Mouse (Mus musculus) lung, postnatal 0 days (tissue): ENCODE results near the gene Hnf1b. TPM values are rescaled to one million over a fixed set of nuclear protein-coding genes. Genes with fewer than 3 reads are reported as not detected.

Experiments used
- ATAC-seq: fragments of 200-750 bp; cut with Nextera tagmentation; 2 replicates; pipeline ENCODE4 v1.8.0; 2017; ENCODE audit warnings: moderate library complexity
- DNase-seq: peaks from one replicate; pipeline ENCODE4 v3.0.0-alpha.2; 2016; ENCODE audit warnings: low spot score
- H3K27ac ChIP-seq: fragments of 300-500 bp; sonication (generic); 2 replicates; pipeline ENCODE4 v1.5.1; 2014; ENCODE audit warnings: antibody characterized with exemption, mild to moderate bottlenecking, low read length, mixed read lengths
- H3K27me3 ChIP-seq: fragments of 300-500 bp; sonication (generic); replicated peaks from 2 replicates; pipeline ENCODE4 v1.6.1; 2014; ENCODE audit warnings: low read length, mixed read lengths; ENCODE audit not compliant: insufficient read depth
- H3K36me3 ChIP-seq: fragments of 300-500 bp; sonication (generic); 2 replicates; pipeline ENCODE4 v1.6.1; 2014; ENCODE audit warnings: low read length, mixed read lengths; ENCODE audit not compliant: insufficient read depth
- H3K4me1 ChIP-seq: fragments of 300-500 bp; sonication (generic); 2 replicates; pipeline ENCODE4 v1.6.1; 2014; ENCODE audit warnings: antibody characterized with exemption, low read depth, low read length, mixed read lengths; ENCODE audit not compliant: insufficient read depth
- H3K4me2 ChIP-seq: fragments of 300-500 bp; sonication (generic); replicated peaks from 2 replicates; pipeline ENCODE4 v1.6.1; 2014; ENCODE audit warnings: low read depth, mild to moderate bottlenecking, low read length, moderate library complexity, mixed read lengths
- H3K4me3 ChIP-seq: fragments of 300-500 bp; sonication (generic); 2 replicates; pipeline ENCODE4 v1.5.1; 2014; ENCODE audit warnings: low read depth, low read length
- H3K9ac ChIP-seq: fragments of 300-500 bp; sonication (generic); replicated peaks from 2 replicates; pipeline ENCODE4 v1.6.1; 2014; ENCODE audit warnings: low read depth, mild to moderate bottlenecking
- H3K9me3 ChIP-seq: fragments of 300-500 bp; sonication (generic); 2 replicates; pipeline ENCODE4 v1.6.1; 2016; ENCODE audit warnings: low read length, mixed read lengths
- CTCF ChIP-seq: IDR thresholded peaks from 2 replicates; pipeline ENCODE4 v1.5.1; 2016; ENCODE audit warnings: antibody characterized with exemption, mild to moderate bottlenecking
- EP300 ChIP-seq: IDR thresholded peaks from 2 replicates; pipeline ENCODE4 v1.6.1; 2016; ENCODE audit warnings: antibody characterized with exemption, mild to moderate bottlenecking, control low read depth
- WGBS: fragments of 180-500 bp; shearing (Covaris S2); extraction: QIAGEN DNeasy Blood & Tissue Kit; methylation state at CpG from one replicate; pipeline ENCODE4 v1.1.7; 2014; 5-methylcytosine and 5-hydroxymethylcytosine counted together
- polyA plus RNA-seq: library from polyadenylated mRNA; unstranded; fragments of >200 nt; fragmentation: Nextera tagmentation; extraction: Ambion mirVana; gene quantifications from 2 replicates; pipeline ENCODE4 v1.2.1, GENCODE M21; 2015

The Hnf1b gene
- polyA plus RNA-seq, 1 experiment from 2014 or later = 11.4 TPM

- ATAC-seq = peak; percentile 68
- no peaks in the 10 kb centered on the region for H3K27me3 ChIP-seq
- no peak overlapping the region for H3K4me3 ChIP-seq
- H3K27ac ChIP-seq = no peak overlapping the region
- H3K36me3 ChIP-seq = no peaks in the 10 kb centered on the region
- no peak overlapping the region for H3K9ac ChIP-seq
- H3K4me1 ChIP-seq = no peaks in the 10 kb centered on the region
- H3K9me3 ChIP-seq = no peaks in the 10 kb centered on the region
- no peak overlapping the region for H3K4me2 ChIP-seq
- no peak for TF ChIP-seq EP300
- peak; percentile 97 for TF ChIP-seq CTCF
- peak; percentile 85 for DNase-seq
- WGBS = 8% methylated on average over 7 of the region's 7 CpGs
These were observed 86.3 kb downstream of the Hnf1b start for GRCm38 (mm10) chr11:83935986-83936665.

- Histone ChIP-seq H3K9ac (no peak overlapping the region), H3K9me3 (no peaks in the 10 kb centered on the region), H3K4me1 (peaks cover 4% of the 10 kb centered on the region; the same call in 1 of the 2 replicates), H3K4me3 (no peak overlapping the region), H3K27ac (no peak overlapping the region), H3K27me3 (no peaks in the 10 kb centered on the region), H3K4me2 (no peak overlapping the region), H3K36me3 (no peaks in the 10 kb centered on the region)
- DNase-seq (no peak), ATAC-seq (no peak)
- TF ChIP-seq EP300 (no peak), CTCF (no peak)
- WGBS = 64% methylated on average over 8 of the region's 8 CpGs
These were observed 88.7 kb downstream of the Hnf1b start for GRCm38 (mm10) chr11:83938556-83938955.

DNA sequence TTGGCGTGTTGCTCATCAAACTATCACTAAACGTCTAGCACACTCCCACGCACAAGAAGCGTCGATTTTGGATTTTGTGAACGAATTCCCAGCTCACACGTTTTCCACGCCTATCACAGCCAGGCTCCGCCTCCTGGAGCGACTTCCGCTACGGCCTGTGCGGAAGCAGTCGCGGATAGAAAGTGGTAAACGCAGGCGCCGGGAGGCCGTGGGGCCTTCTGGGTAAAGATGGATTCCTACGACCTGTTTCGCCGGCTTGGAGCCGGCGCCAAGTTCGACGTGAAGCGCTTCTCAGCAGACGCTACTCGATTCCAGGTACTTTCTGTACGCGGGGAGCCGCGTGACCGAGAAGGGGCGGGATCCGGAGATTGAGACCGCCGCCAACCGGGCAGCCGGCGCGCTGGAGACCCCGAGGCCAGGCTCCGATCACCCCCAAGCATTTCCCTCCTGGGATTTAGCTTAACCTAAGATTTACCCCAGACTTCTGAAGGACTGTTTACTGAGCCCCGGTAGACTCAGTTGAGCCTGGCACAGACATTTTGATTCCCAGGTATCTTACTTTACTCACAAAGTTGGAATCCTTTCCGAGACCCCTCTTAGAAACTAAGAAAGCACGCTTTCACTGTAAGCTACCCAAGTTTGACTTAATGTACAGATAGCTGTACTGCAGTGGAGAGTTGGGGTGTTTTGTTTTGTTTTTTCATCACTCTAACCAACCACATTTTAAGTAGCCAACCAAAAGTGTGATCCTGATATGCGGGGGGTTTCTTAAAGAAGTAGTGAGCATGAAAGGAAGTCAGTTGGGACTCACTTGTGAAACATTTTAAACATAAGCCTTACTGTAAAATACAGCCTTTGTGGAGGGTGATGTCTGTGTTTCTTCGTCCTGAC is 92.3 kb downstream of the Hnf1b start, which contains the start of gene Ddx52:
TSS of gene Ddx52 (plus strand) at position 113 of the 891 bp plus-strand sequence.
- peak within 1 kb of the TSS; percentile 83 for H3K27ac ChIP-seq
- peaks cover 4% of the 10 kb centered on the region; the same call in 1 of the 2 replicates for H3K4me1 ChIP-seq
- peak; percentile 99 for ATAC-seq
- H3K36me3 ChIP-seq = peaks cover 9% of the 10 kb centered on the region
- H3K4me3 ChIP-seq = peak within 1 kb of the TSS; percentile 86
- no peak for TF ChIP-seq CTCF
- 0 out of 2 replicates have a peak, but pooled peaks have one; percentile 17 for TF ChIP-seq EP300
- H3K27me3 ChIP-seq = no peaks in the 10 kb centered on the region
- peak within 1 kb of the TSS; percentile 53 for H3K4me2 ChIP-seq
- 3% methylated on average over 49 of the region's 49 CpGs for WGBS
- no peaks in the 10 kb centered on the region for H3K9me3 ChIP-seq
- peak; percentile 95 for DNase-seq
- peak within 1 kb of the TSS; percentile 89 for H3K9ac ChIP-seq

Other genes with a start within 250 kb of the Hnf1b start
- not detected in 2 replicates for gene Rpl9-ps1, start 204.4 kb upstream of the Hnf1b start, polyA plus RNA-seq
- gene Ccl3, start 200.7 kb upstream of the Hnf1b start, polyA plus RNA-seq = 3.6 and 11.2 TPM in 2 replicates
- 1.7 and 15.8 TPM in 2 replicates for gene Ccl4, start 187.5 kb upstream of the Hnf1b start, polyA plus RNA-seq
- gene Wfdc17, start 146.1 kb upstream of the Hnf1b start, polyA plus RNA-seq = 27.1 and 33.5 TPM in 2 replicates
- 11.4 TPM in 1 of 2 replicates, not detected in the other for gene Wfdc18, start 141.0 kb upstream of the Hnf1b start, polyA plus RNA-seq
- 13.8 and 16.6 TPM in 2 replicates for gene Wfdc21, start 103.1 kb upstream of the Hnf1b start, polyA plus RNA-seq
- gene Heatr6, start 96.4 kb upstream of the Hnf1b start, polyA plus RNA-seq = 11.8 and 13.7 TPM in 2 replicates
- 23.0 and 23.3 TPM in 2 replicates for gene Ddx52, start 92.0 kb downstream of the Hnf1b start, polyA plus RNA-seq
- 7.4 and 8.8 TPM in 2 replicates for gene Synrg, start 114.4 kb downstream of the Hnf1b start, polyA plus RNA-seq
- gene Dusp14, start 219.2 kb downstream of the Hnf1b start, polyA plus RNA-seq = 66.7 and 69.2 TPM in 2 replicates